In the genomic region with DNA sequence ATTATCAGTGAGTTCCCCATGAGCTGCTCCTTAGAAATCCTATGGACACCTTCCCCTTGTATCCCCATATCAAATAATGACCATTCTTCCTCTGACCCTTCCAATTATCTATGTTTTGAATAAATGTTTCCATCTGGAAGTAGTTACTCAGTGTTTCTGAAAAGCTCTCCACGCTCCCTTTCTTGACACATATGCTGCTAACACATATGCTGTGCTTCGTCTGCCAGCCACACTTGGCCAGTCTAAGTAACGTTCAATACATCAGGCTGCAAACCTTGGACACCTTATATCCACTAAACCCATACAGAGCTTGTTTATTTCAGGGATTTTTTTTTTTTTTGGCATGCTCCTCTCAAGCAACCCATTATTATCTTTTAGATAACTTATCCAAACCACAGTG, we compare ENCODE assay signal across 30 mouse cellular contexts. TPM values are rescaled to one million over a fixed set of nuclear protein-coding genes. Genes with fewer than 3 reads are reported as not detected.
"Had no signal": no experiment of that assay in that cellular context is flagged by ENCODE, and none has a peak within 500 bp of the region (broad histone marks: within the 10 kb centered on the region; RNA-seq: fewer than 3 reads in every experiment).

No protein-coding gene starts in this region.

- H3K9ac ChIP-seq: embryonic facial prominence, embryonic 12.5 days; embryonic facial prominence, embryonic 13.5 days; embryonic facial prominence, embryonic 15.5 days; forebrain, embryonic 12.5 days; forebrain, embryonic 13.5 days; forebrain, embryonic 15.5 days had no signal

- H3K27me3 ChIP-seq: embryonic facial prominence, embryonic 12.5 days; forebrain, embryonic 12.5 days; forebrain, embryonic 13.5 days; forebrain, embryonic 15.5 days had no signal

- DNase-seq: cerebellum, adult 8-10 months; cerebellum, adult 9-10 months; cerebellum, adult 9-11 months; cerebellum, postnatal 10 days; cerebellum, postnatal 14 days; cerebellum, postnatal 25 days; cerebellum, postnatal 36 days; embryo, embryonic 11 days; gastrocnemius, adult 2 months; gastrocnemius, postnatal 10 days; gastrocnemius, postnatal 14 days; gastrocnemius, postnatal 25 days; gastrocnemius, postnatal 36 days; heart, adult 11 months; heart, adult 18-20 months; heart, adult 2 months had no signal

- H3K9me3 ChIP-seq: embryonic facial prominence, embryonic 10.5 days; embryonic facial prominence, embryonic 12.5 days; embryonic facial prominence, embryonic 13.5 days; embryonic facial prominence, embryonic 15.5 days; forebrain, embryonic 12.5 days; forebrain, embryonic 13.5 days; forebrain, embryonic 15.5 days; heart, embryonic 10.5 days had no signal

- H3K36me3 ChIP-seq: embryonic facial prominence, embryonic 12.5 days; embryonic facial prominence, embryonic 13.5 days; embryonic facial prominence, embryonic 15.5 days; forebrain, embryonic 15.5 days; heart, embryonic 10.5 days had no signal

- H3K4me1 ChIP-seq: embryonic facial prominence, embryonic 15.5 days; heart, embryonic 10.5 days had no signal

- H3K27ac ChIP-seq: embryonic facial prominence, embryonic 10.5 days; embryonic facial prominence, embryonic 12.5 days; embryonic facial prominence, embryonic 13.5 days; embryonic facial prominence, embryonic 15.5 days; forebrain, embryonic 12.5 days; forebrain, embryonic 13.5 days; forebrain, embryonic 15.5 days; gastrocnemius, adult 2 months; heart, adult 2 months; heart, embryonic 10.5 days had no signal

- H3K4me2 ChIP-seq: embryonic facial prominence, embryonic 12.5 days; embryonic facial prominence, embryonic 13.5 days; embryonic facial prominence, embryonic 15.5 days; forebrain, embryonic 12.5 days; forebrain, embryonic 13.5 days; forebrain, embryonic 15.5 days; heart, embryonic 11.5 days had no signal

- ATAC-seq: forebrain, embryonic 13.5 days; forebrain, embryonic 15.5 days; forebrain, embryonic 16.5 days had no signal

- H3K4me3 ChIP-seq: embryonic facial prominence, embryonic 10.5 days; embryonic facial prominence, embryonic 12.5 days; embryonic facial prominence, embryonic 13.5 days; embryonic facial prominence, embryonic 15.5 days; erythroblast, embryonic 14.5 days; forebrain, embryonic 12.5 days; forebrain, embryonic 13.5 days; forebrain, embryonic 15.5 days; gastrocnemius, adult 2 months; heart, adult 2 months; heart, embryonic 10.5 days had no signal

RNA-seq across cellular contexts. Expression of a gene that starts 54.1 kb away (rescaled TPM):
- total RNA-seq: common myeloid progenitor, adult 5-6 weeks; gastrocnemius, adult 18-20 months; granulocyte monocyte progenitor cell, adult 5-6 weeks had no signal
- polyA plus RNA-seq: erythroblast, embryonic 14.5 days had no signal
